Mouse (Mus musculus) embryo, embryonic 9.5 days (tissue): ENCODE data around the gene Wdr31.
A peak's percentile ranks its signal among the peaks of the same experiment; 100 is the strongest.

Experiments used
- DNase-seq: peaks from one replicate; pipeline ENCODE4 v3.0.0-alpha.2; 2017; ENCODE audit errors: extremely low spot score

Gene Wdr31

DNA sequence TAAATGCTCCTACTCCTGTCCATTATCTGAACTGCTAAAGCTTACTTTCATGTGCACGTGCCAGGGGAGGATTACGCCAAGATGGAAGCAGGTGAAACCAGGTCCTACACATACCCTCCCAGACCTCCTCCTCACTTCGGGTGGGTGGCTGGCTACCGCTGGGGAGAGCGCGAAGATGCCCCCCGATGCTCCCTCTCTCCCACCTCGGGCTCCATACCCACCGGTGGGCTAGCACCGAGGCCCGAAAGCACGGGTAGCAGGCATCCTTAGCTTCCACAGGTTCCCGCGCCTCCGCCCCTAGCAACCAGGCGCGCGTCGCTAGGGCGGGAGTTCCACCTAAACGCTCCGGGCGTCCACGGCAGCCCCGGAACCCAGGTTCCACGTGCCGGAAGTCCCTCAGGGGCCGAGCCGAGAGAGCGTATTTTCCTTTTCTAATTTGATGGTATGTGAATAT is at the start of gene Wdr31:
TSS of gene Wdr31 (minus strand) at position 299 of the 454 bp plus-strand sequence.
- DNase-seq: peak; percentile 84

GRCm38 (mm10) chr4:62519849-62520233 is 49.1 kb upstream of the Wdr31 start, which contains the start of gene Alad:
TSS of gene Alad (minus strand) at chr4:62519918.
- DNase-seq: peak; percentile 93

- no peak for DNase-seq
Measured at GRCm38 (mm10) chr4:62519122-62519848, 48.6 kb upstream of the Wdr31 start.

GRCm38 (mm10) chr4:62518416-62519121 is 47.9 kb upstream of the Wdr31 start:
- DNase-seq: no peak

DNA sequence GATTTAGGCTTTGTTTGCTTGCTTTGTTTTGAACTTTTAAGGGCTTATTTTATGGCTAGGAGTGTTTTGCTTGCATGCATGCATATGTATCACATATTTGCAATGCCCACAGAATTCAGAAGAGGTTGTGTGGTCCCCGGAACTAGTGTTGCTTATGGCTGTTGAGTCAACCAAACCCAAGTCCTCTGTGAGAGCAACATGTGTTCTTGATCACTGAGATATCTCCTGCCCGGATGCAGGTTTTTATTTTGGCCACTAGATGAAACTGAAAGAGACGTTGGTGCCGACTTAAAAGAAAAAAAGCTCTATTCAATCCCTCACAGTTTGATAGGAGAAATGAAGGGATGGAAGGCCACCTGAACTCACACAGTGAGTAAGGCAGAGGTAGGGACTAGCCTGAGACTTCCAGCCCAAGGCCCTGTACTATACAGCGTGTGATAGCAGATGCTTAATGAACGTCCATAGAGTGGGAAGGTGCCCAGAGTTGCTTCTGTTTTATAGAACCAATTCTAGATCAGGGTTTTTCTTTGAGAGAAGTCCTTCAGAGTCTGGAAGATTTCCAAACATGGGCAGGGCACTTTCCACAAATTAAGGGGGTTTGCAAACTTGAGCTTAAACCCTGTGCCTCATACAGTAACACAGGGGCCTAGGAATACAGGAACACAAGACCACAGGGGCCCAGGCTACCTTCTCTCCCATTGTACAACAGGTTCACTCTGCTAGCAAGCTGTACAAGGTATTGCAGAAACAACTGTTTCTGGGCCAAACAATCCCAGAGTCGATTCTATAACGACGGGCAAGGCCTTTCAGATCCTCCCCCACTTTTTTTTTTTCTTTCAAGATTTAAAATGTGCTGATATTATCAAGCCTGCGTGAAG is 47.1 kb upstream of the Wdr31 start:
- no peak for DNase-seq

DNA sequence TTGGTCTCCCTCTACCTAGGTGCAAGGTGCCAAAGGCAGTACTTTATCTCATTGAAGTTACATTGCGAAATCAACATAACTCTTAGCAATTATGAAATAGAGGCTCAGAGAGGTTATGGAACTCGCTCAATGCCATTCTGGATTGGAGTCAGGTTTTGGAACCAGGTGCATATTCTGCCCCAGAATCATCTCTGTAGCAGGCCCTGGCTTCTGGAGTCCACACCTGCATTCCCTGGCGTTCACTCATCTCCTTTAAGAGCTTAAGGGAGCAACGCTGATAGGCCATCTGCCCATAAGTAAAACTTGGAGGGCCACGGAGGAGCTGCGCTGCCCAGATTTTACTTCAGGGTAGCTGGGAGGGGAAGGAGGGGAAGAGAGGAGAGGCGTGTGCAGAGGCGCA is 46.4 kb upstream of the Wdr31 start:
- DNase-seq: no peak

DNA sequence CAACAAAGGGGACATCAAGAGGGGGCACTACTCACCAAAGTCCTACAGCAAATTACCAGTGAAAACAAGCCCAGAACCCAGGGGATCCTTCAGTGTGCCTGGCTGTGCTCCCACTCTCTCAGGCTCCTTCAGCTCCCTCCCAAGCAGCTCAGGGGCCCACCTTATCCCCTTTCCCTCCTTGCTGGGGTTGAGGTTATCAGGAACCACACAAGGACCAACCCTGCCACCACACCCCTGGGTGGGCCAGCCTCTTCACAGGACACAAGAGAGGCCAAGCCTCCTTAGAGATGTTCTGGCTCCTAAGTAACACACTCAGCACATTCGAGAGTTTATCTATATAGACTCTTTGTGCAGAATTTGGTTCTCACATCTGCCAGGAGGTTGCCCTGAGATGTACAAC is 45.9 kb upstream of the Wdr31 start:
- no peak for DNase-seq

DNA sequence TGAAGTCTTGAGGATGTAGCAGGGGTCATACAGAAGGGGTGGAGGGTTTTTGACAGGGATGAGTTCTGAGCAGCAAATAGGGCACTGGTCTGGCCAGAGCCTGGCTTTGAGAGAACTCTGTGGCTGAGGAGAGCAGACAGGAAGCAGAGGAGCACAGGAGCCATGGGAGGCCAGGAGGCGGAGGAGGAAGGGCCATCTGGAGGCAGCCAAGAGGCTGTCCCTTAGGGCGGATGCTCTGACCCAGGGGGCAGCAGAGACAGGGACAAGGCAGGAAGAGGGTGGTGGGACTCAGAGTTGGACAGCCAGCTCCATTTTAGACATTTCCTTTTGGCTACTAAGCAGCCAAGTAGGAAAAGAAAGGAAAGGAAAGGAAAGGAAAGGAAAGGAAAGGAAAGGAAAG is 45.4 kb upstream of the Wdr31 start:
- DNase-seq: no peak

DNA sequence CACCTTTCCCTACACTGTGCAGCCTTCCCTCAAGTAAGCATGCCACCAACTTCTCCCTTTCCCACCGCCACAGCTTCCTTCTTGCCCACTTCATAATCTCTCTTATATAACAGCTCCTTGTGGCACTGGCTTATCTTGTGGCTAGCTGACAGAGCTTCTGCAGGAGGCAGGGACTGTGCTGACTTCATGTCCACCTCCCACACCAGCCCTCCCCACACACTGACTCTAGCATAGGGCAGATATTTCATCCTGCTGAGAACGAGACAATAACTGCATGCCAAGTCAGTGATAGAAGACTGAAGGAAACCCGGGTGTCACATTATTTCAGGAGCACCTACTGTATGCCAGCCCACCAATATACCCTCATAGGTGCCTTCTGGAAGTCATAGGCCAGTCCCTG is 44.8 kb upstream of the Wdr31 start:
- DNase-seq: no peak

- no peak for DNase-seq
Measured at GRCm38 (mm10) chr4:62514995-62515394, 44.3 kb upstream of the Wdr31 start.

- no peak for DNase-seq
Measured at GRCm38 (mm10) chr4:62513998-62514506, 43.4 kb upstream of the Wdr31 start.

GRCm38 (mm10) chr4:62509946-62510345 is 39.2 kb upstream of the Wdr31 start:
- DNase-seq: no peak

DNA sequence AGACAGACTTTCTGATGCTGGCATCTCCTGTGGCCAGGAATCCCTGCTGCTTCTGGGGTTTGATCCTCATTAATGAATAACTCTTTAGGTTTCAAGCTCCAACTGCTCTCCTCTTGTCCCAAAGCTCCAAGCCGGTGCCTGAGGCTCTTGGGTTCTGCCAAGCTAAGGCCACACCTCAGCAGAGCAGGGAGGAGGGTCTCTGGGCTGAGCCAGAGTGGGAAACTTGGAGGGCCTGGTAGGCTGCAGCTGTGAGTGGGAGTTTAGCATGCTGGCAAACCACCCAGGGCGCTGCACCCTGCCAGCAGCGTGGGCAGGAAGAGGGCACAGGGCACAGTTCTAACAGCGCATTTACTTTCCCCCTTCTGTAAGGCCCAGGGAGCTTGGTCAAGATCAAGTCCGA is 38.1 kb upstream of the Wdr31 start:
- no peak for DNase-seq

DNA sequence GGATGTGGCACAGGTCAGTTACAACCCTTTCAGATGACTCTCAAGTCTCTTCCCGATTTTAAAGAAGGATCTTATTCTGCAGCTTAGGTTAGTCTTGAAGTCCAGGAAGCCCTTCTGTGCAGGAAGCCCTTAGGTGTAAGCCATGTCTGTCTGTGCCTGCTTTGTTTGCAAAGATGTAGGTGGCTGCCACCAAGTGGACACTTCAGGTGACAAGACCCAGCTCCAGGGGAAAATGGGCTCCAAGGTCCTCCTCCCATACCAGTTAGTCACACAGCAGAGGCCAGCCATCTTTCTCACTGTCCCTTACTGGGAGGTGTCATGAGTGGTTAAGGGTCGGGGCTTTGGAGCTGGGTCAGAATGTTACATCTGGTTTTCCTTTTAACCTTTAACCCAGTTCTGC is 36.1 kb upstream of the Wdr31 start:
- no peak for DNase-seq

GRCm38 (mm10) chr4:62505991-62506390 is 35.3 kb upstream of the Wdr31 start:
- DNase-seq: no peak

DNA sequence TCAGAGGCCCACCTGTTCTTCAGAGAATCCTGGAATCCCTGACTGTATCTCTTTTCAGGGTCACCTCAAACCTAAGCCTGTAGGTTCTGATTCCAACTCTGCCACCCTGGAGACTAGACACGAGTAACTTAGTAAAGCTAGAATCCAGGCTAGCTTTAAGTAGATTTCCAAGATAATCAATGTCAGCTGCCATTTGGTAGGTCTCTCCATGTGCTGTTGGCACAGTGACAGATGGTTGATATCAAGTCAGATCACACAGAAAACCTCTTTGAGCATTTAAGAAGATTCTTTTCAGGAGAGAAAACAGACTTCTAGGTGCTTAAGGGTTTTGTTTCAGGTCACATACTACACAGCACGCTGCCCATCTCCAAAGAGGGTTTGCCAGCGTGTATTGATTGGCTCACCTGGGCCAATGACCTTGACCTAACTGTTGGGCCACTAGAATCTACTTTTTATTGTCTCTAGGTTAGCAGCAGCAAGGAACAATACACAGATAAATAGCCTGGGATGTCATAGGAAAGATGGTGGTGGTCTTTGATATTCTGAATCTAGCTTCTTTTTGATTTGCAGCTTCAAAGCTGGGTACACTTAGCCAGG is 32.8 kb upstream of the Wdr31 start, which contains the start of gene Hdhd3:
TSS of gene Hdhd3 (minus strand) at position 94 of the 597 bp plus-strand sequence.
- no peak for DNase-seq

DNA sequence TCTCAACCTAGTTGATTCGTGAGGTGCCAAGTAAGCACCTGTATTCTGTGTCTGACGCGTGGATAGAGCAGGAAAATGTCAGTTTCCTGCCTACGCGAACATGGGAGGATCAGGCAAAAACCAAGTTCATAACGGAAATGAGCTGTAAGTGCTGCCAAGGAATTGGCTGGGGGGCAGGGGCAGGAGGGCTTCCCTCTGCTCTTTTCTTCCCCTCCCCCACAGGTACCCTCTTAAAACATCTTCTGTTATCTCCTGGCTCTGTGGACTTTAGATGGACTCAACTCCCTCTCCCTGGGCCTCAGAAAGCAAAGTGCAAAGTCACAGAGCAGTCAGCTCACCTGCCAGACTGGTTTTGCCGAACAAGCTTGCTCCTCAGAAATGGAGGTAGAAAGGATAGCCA is 32.3 kb upstream of the Wdr31 start:
- no peak for DNase-seq

- DNase-seq: peak; percentile 94
Measured at GRCm38 (mm10) chr4:62501964-62502732, 31.5 kb upstream of the Wdr31 start.

DNA sequence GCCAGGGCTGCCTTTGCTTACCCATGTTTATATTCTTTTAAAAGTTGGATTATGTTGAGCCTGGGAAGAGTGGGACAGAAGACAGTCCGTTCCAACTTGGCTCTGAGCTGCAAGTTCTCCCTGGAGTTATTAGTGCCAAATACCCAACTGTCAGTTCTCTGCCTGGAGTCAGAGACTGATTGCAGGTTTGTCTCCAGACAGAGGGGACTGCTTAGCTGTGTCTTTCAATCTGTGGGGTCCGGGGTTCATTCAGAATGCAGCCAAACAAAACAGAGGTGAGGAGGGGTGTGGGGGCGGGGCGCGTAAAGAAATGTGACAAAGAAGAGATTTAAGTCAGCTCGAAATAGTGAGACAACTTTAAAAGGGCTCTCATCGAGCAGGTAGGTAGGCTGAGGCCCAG is 30.8 kb upstream of the Wdr31 start:
- DNase-seq: no peak

DNA sequence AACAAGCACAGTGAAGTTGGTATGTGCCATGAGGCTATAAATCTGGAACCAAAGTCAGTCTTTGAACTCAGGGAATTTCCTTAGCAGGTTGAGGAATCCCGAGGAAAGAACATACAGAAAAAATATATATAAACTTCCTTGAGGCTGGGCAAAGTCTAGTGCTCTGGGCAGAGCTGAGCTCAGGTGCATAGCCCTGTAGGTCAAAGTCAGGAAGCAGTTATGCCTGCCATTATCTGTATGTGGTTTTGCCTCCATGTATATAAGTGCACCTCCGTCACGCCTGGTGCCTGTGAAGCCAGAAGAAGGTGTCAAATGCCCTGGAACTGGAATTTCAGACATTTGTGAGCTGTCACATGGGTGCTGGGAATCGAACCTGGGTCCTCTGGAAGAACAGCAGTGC is 30.1 kb upstream of the Wdr31 start:
- no peak for DNase-seq

GRCm38 (mm10) chr4:62496815-62497214 is 26.1 kb upstream of the Wdr31 start:
- no peak for DNase-seq
